12 mouse cellular contexts compared by ENCODE assay signal in the genomic region with DNA sequence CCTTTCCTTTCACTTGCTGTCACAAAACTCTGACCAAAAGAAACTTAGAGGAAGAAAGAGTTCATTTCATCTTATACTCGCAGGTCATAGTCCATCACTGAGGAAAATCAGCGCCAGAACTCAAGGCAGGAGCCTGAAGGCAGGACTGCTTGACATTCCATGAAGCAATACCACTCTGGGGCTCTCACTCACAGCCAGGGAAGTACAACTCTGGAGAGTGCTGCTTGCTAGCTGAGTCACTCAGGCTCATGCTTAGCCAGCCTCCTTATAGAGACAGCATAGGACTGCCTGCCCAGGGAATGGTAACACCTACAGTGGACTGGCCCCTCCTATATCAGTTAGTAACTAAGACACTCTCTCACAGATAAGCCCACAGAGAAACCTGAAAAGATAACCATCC.
"Had no signal": no experiment of that assay in that cellular context is flagged by ENCODE, and none has a peak within 500 bp of the region (broad histone marks: within the 10 kb centered on the region; RNA-seq: fewer than 3 reads in every experiment).

No protein-coding gene starts in this region.

- H3K27ac ChIP-seq: kidney, embryonic 15.5 days; limb, embryonic 13.5 days; liver, embryonic 14.5 days; midbrain, embryonic 12.5 days; neural tube, embryonic 13.5 days had no signal

- H3K9me3 ChIP-seq: kidney, embryonic 15.5 days; limb, embryonic 13.5 days; midbrain, embryonic 12.5 days; neural tube, embryonic 13.5 days had no signal

- ATAC-seq: midbrain, embryonic 16.5 days had no signal

- H3K27me3 ChIP-seq: kidney, embryonic 15.5 days; midbrain, embryonic 12.5 days; neural tube, embryonic 13.5 days had no signal

- H3K36me3 ChIP-seq: kidney, embryonic 15.5 days; limb, embryonic 13.5 days; midbrain, embryonic 12.5 days; neural tube, embryonic 13.5 days had no signal

- H3K9ac ChIP-seq: kidney, embryonic 15.5 days; limb, embryonic 13.5 days; liver, embryonic 14.5 days; lung, embryonic 14.5 days; midbrain, embryonic 12.5 days; neural tube, embryonic 13.5 days had no signal

- H3K4me3 ChIP-seq: kidney, embryonic 15.5 days; limb, embryonic 13.5 days; midbrain, embryonic 12.5 days; neural tube, embryonic 13.5 days had no signal

- DNase-seq: kidney, adult 2 months; kidney, postnatal 14 days; left cerebral cortex, postnatal 4 days; lung, embryonic 14.5 days; right cerebral cortex, postnatal 14 days; thymus, postnatal 4 days had no signal

- H3K4me2 ChIP-seq: kidney, embryonic 15.5 days; limb, embryonic 13.5 days; lung, embryonic 14.5 days; midbrain, embryonic 12.5 days; neural tube, embryonic 13.5 days had no signal
